Mouse (Mus musculus) embryonic facial prominence, embryonic 12.5 days (tissue): ENCODE measurements around the gene Tmprss4. TPM values are rescaled to one million over a fixed set of nuclear protein-coding genes. Genes with fewer than 3 reads are reported as not detected.

Experiments used
- ATAC-seq: fragments of 200-750 bp; cut with Nextera tagmentation; 2 replicates; pipeline ENCODE4 v1.8.0; 2017; ENCODE audit not compliant: insufficient number of reproducible peaks, insufficient read depth, low FRiP score, low TSS enrichment
- H3K27ac ChIP-seq: fragments of 300-500 bp; sonication (generic); 2 replicates; pipeline ENCODE4 v1.5.1; 2016; ENCODE audit warnings: mild to moderate bottlenecking
- H3K27me3 ChIP-seq: fragments of 300-500 bp; sonication (generic); 2 replicates; pipeline ENCODE4 v1.6.1; 2016; ENCODE audit warnings: mild to moderate bottlenecking, moderate library complexity
- H3K36me3 ChIP-seq: fragments of 300-500 bp; sonication (generic); 2 replicates; pipeline ENCODE4 v1.6.1; 2016; ENCODE audit warnings: mild to moderate bottlenecking
- H3K4me1 ChIP-seq: fragments of 300-500 bp; sonication (generic); 2 replicates; pipeline ENCODE4 v1.6.1; 2016
- H3K4me2 ChIP-seq: fragments of 300-500 bp; sonication (generic); replicated peaks from 2 replicates; pipeline ENCODE4 v1.6.1; 2016; ENCODE audit warnings: mild to moderate bottlenecking, moderate library complexity
- H3K4me3 ChIP-seq: fragments of 300-500 bp; sonication (generic); 2 replicates; pipeline ENCODE4 v1.5.1; 2016; ENCODE audit warnings: mild to moderate bottlenecking
- H3K9ac ChIP-seq: fragments of 300-500 bp; sonication (generic); 2 replicates; pipeline ENCODE4 v1.6.1; 2016; ENCODE audit warnings: mild to moderate bottlenecking, moderate library complexity
- H3K9me3 ChIP-seq: fragments of 300-500 bp; sonication (generic); 2 replicates; pipeline ENCODE4 v1.6.1; 2016; ENCODE audit warnings: mild to moderate bottlenecking, moderate library complexity
- WGBS: fragments of 180-500 bp; shearing (Covaris S2); methylation state at CpG from one replicate; pipeline ENCODE4 v1.1.7; 2016; 5-methylcytosine and 5-hydroxymethylcytosine counted together
- polyA plus RNA-seq: library from polyadenylated mRNA; unstranded; fragments of >200 nt; fragmentation: Nextera tagmentation; extraction: Ambion mirVana; gene quantifications from 2 replicates; pipeline ENCODE4 v1.2.1, GENCODE M21; 2016

The Tmprss4 gene
- polyA plus RNA-seq, 1 experiment from 2014 or later = 0.56 TPM

DNA sequence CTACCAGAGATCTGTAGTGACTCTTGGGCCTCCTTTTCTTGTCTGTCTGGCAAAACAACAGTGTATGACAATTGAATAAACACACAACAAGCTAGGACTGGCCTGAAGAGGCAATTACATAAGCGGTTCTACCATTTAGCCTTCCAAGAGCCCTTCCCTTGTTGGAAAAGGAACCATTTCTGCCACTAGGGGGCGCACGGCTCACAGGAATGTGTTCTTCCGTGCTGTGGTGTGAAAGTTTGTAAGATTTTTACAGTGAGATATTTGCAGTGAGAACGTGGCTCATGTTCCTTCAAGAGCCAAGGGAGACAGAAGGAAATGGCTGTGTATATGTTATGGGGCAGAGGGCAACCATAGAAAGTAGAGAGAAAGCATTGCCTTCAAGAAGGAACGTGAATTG, 17.7 kb upstream of the Tmprss4 start:
- Histone ChIP-seq H3K27me3 (no peaks in the 10 kb centered on the region), H3K4me3 (no peak overlapping the region), H3K9me3 (no peaks in the 10 kb centered on the region), H3K27ac (no peak overlapping the region), H3K9ac (no peak overlapping the region), H3K36me3 (no peaks in the 10 kb centered on the region), H3K4me1 (no peaks in the 10 kb centered on the region), H3K4me2 (no peak overlapping the region)
- 12% methylated on average over 6 of the region's 6 CpGs for WGBS
- no peak for ATAC-seq

- ATAC-seq = no peak
- no peaks in the 10 kb centered on the region for H3K4me1 ChIP-seq
- no peaks in the 10 kb centered on the region for H3K27me3 ChIP-seq
- H3K36me3 ChIP-seq = no peaks in the 10 kb centered on the region
- no peak overlapping the region for H3K4me2 ChIP-seq
- no peak overlapping the region for H3K9ac ChIP-seq
- WGBS = 79% methylated on average over 3 of the region's 3 CpGs
- H3K4me3 ChIP-seq = no peak overlapping the region
- H3K9me3 ChIP-seq = no peaks in the 10 kb centered on the region
- H3K27ac ChIP-seq = no peak overlapping the region
Observed at GRCm38 (mm10) chr9:45219644-45220043, 15.8 kb upstream of the Tmprss4 start.

DNA sequence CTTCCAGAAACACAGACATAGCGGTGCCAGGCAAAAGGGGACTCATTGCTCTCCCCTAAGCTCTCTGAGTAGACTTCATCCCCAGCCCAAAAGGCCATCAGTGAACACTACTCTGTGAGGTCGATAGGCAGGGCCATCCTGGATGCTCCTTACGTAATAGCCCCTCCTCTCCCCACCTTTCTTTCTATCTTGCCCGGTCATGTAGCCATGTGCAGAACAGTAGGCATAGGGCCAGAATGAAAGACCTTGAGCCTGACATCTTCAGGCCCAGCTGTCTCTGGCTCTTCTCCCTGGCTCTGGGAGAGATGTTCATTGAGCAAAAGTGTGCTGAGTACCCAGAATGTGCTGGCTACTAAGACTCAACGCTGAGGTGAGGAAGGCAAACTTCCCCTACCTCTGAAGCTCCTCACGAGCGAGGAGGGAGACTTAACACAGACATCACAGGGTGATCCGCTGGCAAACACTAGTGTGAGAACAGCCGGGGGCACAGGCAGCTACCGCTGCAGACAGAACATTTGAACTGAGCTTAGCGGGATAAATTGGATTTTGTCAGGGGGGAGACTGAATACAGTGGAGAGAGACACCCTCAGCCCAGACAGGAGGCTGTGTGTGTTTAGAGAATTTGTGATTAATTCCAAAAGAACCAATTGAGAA, 11.8 kb upstream of the Tmprss4 start:
- Histone ChIP-seq H3K4me3 (no peak overlapping the region), H3K4me1 (no peaks in the 10 kb centered on the region), H3K36me3 (no peaks in the 10 kb centered on the region), H3K9ac (no peak overlapping the region), H3K4me2 (no peak overlapping the region), H3K9me3 (no peaks in the 10 kb centered on the region), H3K27ac (no peak overlapping the region), H3K27me3 (no peaks in the 10 kb centered on the region)
- no peak for ATAC-seq
- WGBS = 69% methylated on average over 11 of the region's 11 CpGs

- 65% methylated on average over 6 of the region's 6 CpGs for WGBS
Observed at GRCm38 (mm10) chr9:45212001-45212400, 8.1 kb upstream of the Tmprss4 start.

GRCm38 (mm10) chr9:45207015-45207743, 3.3 kb upstream of the Tmprss4 start:
- 79% methylated on average over 7 of the region's 7 CpGs for WGBS
- Histone ChIP-seq H3K9ac (no peak overlapping the region), H3K36me3 (no peaks in the 10 kb centered on the region), H3K4me2 (no peak overlapping the region), H3K4me3 (no peak overlapping the region), H3K9me3 (no peaks in the 10 kb centered on the region), H3K27me3 (no peaks in the 10 kb centered on the region), H3K4me1 (no peaks in the 10 kb centered on the region; the same call in 1 of the 2 replicates), H3K27ac (no peak overlapping the region)
- ATAC-seq = no peak

More at GRCm38 (mm10) chr9:45212001-45212400, 8.1 kb upstream of the Tmprss4 start:
- no peak overlapping the region for H3K9ac ChIP-seq
- H3K4me1 ChIP-seq = no peaks in the 10 kb centered on the region
- no peaks in the 10 kb centered on the region for H3K9me3 ChIP-seq
- H3K4me2 ChIP-seq = no peak overlapping the region
- no peak overlapping the region for H3K4me3 ChIP-seq
- no peaks in the 10 kb centered on the region for H3K27me3 ChIP-seq
- H3K27ac ChIP-seq = no peak overlapping the region
- H3K36me3 ChIP-seq = no peaks in the 10 kb centered on the region
- ATAC-seq = no peak

DNA sequence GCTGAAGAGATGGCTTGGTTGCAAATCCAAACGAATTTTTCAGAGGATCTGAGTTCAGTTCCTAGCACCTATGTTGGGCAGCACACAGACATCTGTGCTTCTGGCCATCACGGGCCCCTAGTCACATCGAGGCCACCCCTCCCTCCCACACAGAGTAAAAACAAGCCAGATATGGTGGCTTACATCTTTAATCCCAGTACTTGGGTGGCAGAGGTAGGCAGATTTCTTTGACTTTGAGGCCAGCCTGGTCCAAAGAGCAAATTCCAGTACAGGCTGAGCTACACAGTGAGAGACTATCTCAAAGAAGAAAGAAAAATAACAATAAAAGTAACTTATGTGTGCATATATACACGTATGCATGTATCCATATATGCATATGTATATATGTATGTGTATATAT, 2.2 kb upstream of the Tmprss4 start:
- no peak overlapping the region for H3K4me3 ChIP-seq
- no peak overlapping the region for H3K4me2 ChIP-seq
- WGBS = 72% methylated on average over 4 of the region's 4 CpGs
- no peak overlapping the region for H3K9ac ChIP-seq
- H3K27me3 ChIP-seq = no peaks in the 10 kb centered on the region
- no peaks in the 10 kb centered on the region for H3K36me3 ChIP-seq
- ATAC-seq = no peak
- no peak overlapping the region for H3K27ac ChIP-seq
- no peaks in the 10 kb centered on the region; the same call in 1 of the 2 replicates for H3K4me1 ChIP-seq
- H3K9me3 ChIP-seq = no peaks in the 10 kb centered on the region

DNA sequence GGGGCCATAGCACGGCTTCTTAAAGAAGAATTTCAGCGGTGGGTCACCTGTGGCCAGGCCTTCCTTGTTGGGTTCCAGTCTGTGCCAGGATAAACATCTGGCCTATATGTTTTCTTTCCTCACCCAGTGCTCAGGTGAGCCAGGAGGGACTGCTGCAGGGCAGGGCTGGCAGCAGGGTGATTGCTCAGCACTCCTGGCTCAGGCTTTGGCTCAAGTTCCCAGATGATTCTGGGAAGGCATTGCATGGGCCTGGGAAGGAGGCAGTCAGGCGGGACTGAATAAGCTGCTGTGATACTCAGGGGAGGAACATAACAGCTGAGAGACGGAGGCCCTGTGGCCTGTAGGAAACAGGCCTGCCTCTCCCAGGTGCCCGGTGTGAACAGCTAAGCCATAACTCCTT, 1.3 kb upstream of the Tmprss4 start:
- no peak overlapping the region for H3K27ac ChIP-seq
- 80% methylated on average over 5 of the region's 5 CpGs for WGBS
- no peak for ATAC-seq
- no peaks in the 10 kb centered on the region for H3K36me3 ChIP-seq
- no peak overlapping the region for H3K9ac ChIP-seq
- H3K4me1 ChIP-seq = no peaks in the 10 kb centered on the region; the same call in 1 of the 2 replicates
- no peak overlapping the region for H3K4me3 ChIP-seq
- no peaks in the 10 kb centered on the region for H3K9me3 ChIP-seq
- H3K4me2 ChIP-seq = no peak overlapping the region
- no peaks in the 10 kb centered on the region for H3K27me3 ChIP-seq

DNA sequence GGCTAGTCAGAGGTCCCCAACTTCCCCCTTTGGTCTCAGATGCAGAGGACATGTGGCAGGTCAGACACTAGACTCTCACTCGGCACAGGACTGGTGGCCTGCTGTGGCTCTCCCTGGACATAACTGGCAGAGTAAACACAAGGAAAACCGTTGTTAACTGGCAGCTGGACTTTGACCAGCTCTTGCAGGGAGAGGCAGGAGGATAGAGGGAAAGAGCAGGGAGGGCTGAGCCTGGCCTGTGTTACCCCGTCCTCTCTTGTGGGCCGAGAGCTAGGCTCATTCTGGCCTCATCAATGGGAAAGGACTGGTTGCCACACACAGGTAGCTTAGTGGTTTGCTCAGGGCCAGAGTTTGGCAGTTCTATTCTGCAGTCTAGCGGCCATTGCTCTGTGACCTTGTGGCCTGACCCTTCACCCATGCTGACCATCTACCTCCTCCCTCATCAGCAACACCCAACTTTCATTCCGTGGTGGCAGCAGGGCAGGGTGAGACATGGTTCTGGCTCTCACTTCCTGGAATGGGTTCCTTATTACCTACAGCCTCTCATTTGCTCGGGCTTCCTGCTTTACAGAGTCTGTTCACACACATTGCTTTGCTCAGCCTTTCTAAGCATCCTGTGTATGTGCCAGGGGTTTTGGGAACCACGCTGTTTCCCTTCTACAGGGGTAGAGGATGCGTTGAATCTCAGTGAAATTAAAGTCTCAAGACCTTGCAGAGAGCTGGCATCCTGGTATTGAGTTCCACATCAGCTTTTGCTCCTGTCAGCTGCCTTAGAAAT, 1.7 kb downstream of the Tmprss4 start:
- Histone ChIP-seq H3K27me3 (no peaks in the 10 kb centered on the region), H3K9ac (no peak overlapping the region), H3K27ac (no peak overlapping the region), H3K4me1 (no peaks in the 10 kb centered on the region; the same call in 1 of the 2 replicates), H3K36me3 (no peaks in the 10 kb centered on the region), H3K4me2 (no peak overlapping the region), H3K9me3 (no peaks in the 10 kb centered on the region), H3K4me3 (no peak overlapping the region)
- 65% methylated on average over 9 of the region's 9 CpGs for WGBS
- ATAC-seq = no peak

DNA sequence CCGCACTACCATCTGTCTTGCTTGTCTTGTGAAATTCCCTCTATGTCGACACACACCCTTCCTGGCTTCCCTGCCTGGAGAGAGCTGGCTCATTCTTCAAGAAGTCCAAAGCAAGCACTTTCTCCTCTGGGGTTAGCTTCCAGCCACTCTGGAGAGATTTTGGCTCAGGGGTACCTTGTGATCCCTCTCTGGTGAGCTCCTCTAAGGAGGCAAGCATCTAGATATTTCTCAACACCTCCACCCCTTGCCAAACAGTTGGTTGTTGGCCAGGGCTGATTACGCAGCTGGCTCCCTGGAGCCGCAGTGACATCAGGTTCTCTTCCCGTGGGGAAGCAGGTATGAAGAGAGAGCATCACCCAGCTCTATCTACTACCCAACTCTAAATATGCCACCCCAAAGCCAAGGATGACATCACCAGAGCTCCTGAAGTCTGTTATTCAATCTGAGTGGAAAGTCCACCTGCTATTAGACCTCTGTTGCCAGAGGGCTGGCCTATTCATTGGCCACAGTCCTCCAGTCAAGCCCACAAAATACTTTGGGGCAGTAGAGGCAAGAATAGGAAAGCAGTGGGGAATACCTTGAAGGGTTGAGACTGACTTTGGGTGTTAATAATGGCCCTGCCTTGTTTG, 2.5 kb downstream of the Tmprss4 start:
- H3K9me3 ChIP-seq = no peaks in the 10 kb centered on the region
- H3K4me1 ChIP-seq = no peaks in the 10 kb centered on the region; the same call in 1 of the 2 replicates
- H3K27me3 ChIP-seq = no peaks in the 10 kb centered on the region
- H3K4me3 ChIP-seq = no peak overlapping the region
- no peaks in the 10 kb centered on the region for H3K36me3 ChIP-seq
- no peak overlapping the region for H3K4me2 ChIP-seq
- H3K27ac ChIP-seq = no peak overlapping the region
- WGBS = 80% methylated on average over 5 of the region's 5 CpGs
- ATAC-seq = no peak
- H3K9ac ChIP-seq = no peak overlapping the region

DNA sequence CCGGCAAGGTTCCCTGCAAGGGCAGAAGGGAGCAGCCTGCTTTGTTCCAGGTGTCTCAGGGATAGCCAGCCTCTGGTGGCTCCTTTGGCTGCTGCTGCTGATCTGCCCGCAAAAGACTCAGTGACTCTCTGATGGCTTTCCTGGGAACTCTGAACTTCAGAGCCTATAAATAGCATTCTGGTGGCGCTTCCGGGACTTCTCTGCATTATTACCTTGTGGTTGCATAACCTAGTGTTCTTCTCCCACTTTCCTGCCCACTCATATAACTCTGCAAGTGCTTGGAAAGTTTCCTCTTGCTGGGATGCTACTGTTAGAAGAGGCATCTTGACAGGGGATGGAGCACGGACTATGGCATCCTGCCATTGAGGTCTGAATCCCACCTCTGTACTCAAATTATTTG, 6.3 kb downstream of the Tmprss4 start:
- Histone ChIP-seq H3K36me3 (no peaks in the 10 kb centered on the region), H3K4me1 (no peaks in the 10 kb centered on the region), H3K9ac (no peak overlapping the region), H3K9me3 (no peaks in the 10 kb centered on the region), H3K4me3 (no peak overlapping the region), H3K27me3 (no peaks in the 10 kb centered on the region), H3K4me2 (no peak overlapping the region), H3K27ac (no peak overlapping the region)
- WGBS = 89% methylated on average over 5 of the region's 5 CpGs
- no peak for ATAC-seq

DNA sequence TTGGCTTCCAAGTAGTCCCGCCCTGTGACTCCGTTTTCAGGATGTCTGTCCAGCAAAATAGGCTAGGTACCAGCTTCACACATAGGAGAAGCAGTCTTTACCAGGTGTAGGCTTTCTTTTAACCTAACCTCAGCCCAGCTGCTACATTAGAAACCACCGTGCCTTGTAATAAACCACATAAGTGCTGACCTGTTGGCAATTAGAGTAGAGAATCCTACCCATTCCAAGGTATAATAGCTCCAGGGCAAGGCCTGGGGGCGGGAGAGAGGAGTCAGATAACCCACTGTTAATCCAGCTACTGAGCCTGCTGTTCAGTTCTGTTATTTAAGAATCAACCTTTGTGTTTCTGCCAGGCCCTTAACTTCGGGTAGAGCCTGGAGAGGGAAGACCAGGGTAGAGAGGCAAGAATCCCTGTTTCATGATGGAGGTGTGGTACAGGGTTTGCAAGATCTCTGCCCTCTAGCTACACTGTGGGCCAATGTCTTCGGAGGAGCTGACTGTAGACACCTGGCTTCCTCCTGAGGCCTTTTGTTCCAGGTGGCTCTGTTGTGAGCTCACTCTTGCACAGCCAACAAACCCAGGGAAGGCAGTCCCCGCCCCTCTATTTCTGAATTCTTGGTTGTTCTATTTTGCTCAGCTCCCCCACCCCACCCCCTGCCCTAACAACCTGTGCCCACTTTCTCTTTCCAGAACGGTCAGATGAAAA, 7.6 kb downstream of the Tmprss4 start:
- H3K4me2 ChIP-seq = no peak overlapping the region
- no peak overlapping the region for H3K9ac ChIP-seq
- H3K9me3 ChIP-seq = no peaks in the 10 kb centered on the region
- H3K27me3 ChIP-seq = no peaks in the 10 kb centered on the region
- WGBS = 57% methylated on average over 8 of the region's 8 CpGs
- no peaks in the 10 kb centered on the region for H3K36me3 ChIP-seq
- ATAC-seq = no peak
- no peaks in the 10 kb centered on the region for H3K4me1 ChIP-seq
- no peak overlapping the region for H3K4me3 ChIP-seq
- no peak overlapping the region for H3K27ac ChIP-seq
